Mouse (Mus musculus): ENCODE measurements around the gene Rnase4.

GRCm38 (mm10) chr14:51093496-51093895 is 2.6 kb downstream of the Rnase4 start:
- TF ChIP-seq CTCF (IDR thresholded peaks at IDR 0.05; ENCODE audit: borderline replicate concordance, insufficient read depth, low read length) (no peak), POLR2A (IDR thresholded peaks at IDR 0.05; ENCODE audit: low read depth, low read length) (no peak)
